Mouse (Mus musculus) lung, embryonic 14.5 days (tissue): ENCODE results near the gene Zfp961. TPM values are rescaled to one million over a fixed set of nuclear protein-coding genes. Genes with fewer than 3 reads are reported as not detected.
"Not testable (repeated sequence)": the region's sequence is repeated elsewhere in the genome, so short reads cannot be mapped to it uniquely, and the experiment has no call there.

ENCODE experiments used
- ATAC-seq: fragments of 200-750 bp; cut with Nextera tagmentation; 2 replicates; pipeline ENCODE4 v1.8.0; 2017; ENCODE audit warnings: mild to moderate bottlenecking, moderate TSS enrichment, moderate library complexity; ENCODE audit not compliant: insufficient read depth
- DNase-seq: peaks from one replicate; pipeline ENCODE4 v3.0.0-alpha.2; 2015
- H3K27ac ChIP-seq: fragments of 300-500 bp; sonication (generic); 2 replicates; pipeline ENCODE4 v1.5.1; 2014; ENCODE audit warnings: low read depth, mild to moderate bottlenecking, moderate library complexity
- H3K27me3 ChIP-seq: fragments of 300-500 bp; sonication (generic); 2 replicates; pipeline ENCODE4 v1.6.1; 2014; ENCODE audit warnings: low read length, control low read depth; ENCODE audit not compliant: insufficient read depth
- H3K36me3 ChIP-seq: fragments of 300-500 bp; sonication (generic); 2 replicates; pipeline ENCODE4 v1.6.1; 2014; ENCODE audit warnings: control low read depth; ENCODE audit not compliant: insufficient read depth
- H3K4me1 ChIP-seq: fragments of 300-500 bp; sonication (generic); 2 replicates; pipeline ENCODE4 v1.6.1; 2014; ENCODE audit warnings: antibody characterized with exemption, control low read depth; ENCODE audit not compliant: insufficient read depth
- H3K4me2 ChIP-seq: fragments of 300-500 bp; sonication (generic); 2 replicates; pipeline ENCODE4 v1.6.1; 2014; ENCODE audit warnings: mild to moderate bottlenecking
- H3K4me3 ChIP-seq: fragments of 300-500 bp; sonication (generic); 2 replicates; pipeline ENCODE4 v1.5.1; 2014; ENCODE audit warnings: low read depth, low read length
- H3K9ac ChIP-seq: fragments of 300-500 bp; sonication (generic); 2 replicates; pipeline ENCODE4 v1.6.1; 2014
- H3K9me3 ChIP-seq: fragments of 300-500 bp; sonication (generic); 2 replicates; pipeline ENCODE4 v1.6.1; 2016; ENCODE audit warnings: low read depth, low read length, control low read depth
- CTCF ChIP-seq: IDR thresholded peaks from 2 replicates; pipeline ENCODE4 v1.5.1; 2016; ENCODE audit warnings: antibody characterized with exemption, low read depth
- WGBS: fragments of 180-500 bp; shearing (Covaris S2); extraction: QIAGEN DNeasy Blood & Tissue Kit; methylation state at CpG from one replicate; pipeline ENCODE4 v1.1.7; 2014; 5-methylcytosine and 5-hydroxymethylcytosine counted together
- polyA plus RNA-seq: library from polyadenylated mRNA; unstranded; fragments of >200 nt; fragmentation: Nextera tagmentation; extraction: Ambion mirVana; gene quantifications from 2 replicates; pipeline ENCODE4 v1.2.1, GENCODE M21; 2014

Gene Zfp961
- 25.7 and 26.2 TPM in 2 replicates for polyA plus RNA-seq

- H3K4me2 ChIP-seq: peak within 1 kb of the TSS; percentile 57
- ATAC-seq (peak; percentile 100), DNase-seq (peak; percentile 100)
- peak within 1 kb of the TSS; percentile 86 for H3K27ac ChIP-seq
- H3K9me3 ChIP-seq: peaks cover 8% of the 10 kb centered on the region
- H3K27me3 ChIP-seq: no peaks in the 10 kb centered on the region
- TF ChIP-seq CTCF: no peak
- peaks cover 4% of the 10 kb centered on the region; the same call in 1 of the 2 replicates for H3K4me1 ChIP-seq
- peak within 1 kb of the TSS; percentile 78 for H3K9ac ChIP-seq
- H3K36me3 ChIP-seq: no peaks in the 10 kb centered on the region
- WGBS: 4% methylated on average over 34 of the region's 34 CpGs
- H3K4me3 ChIP-seq: peak within 1 kb of the TSS; percentile 73
Measured at GRCm38 (mm10) chr8:71950482-71951221, at the start of gene Zfp961. Gene Zfp961, plus strand, starts transcription at chr8:71951038.

- not testable (repeated sequence) for DNase-seq, H3K36me3 ChIP-seq, H3K9ac ChIP-seq, H3K27ac ChIP-seq, ATAC-seq, H3K4me3 ChIP-seq, H3K4me1 ChIP-seq, H3K9me3 ChIP-seq, H3K27me3 ChIP-seq, H3K4me2 ChIP-seq
- 65% methylated on average over 1 of the region's 1 CpGs for WGBS
Measured at GRCm38 (mm10) chr8:71903084-71903483, 47.8 kb upstream of the Zfp961 start.

- H3K4me1 ChIP-seq: no peaks in the 10 kb centered on the region
- no peak overlapping the region for H3K4me2 ChIP-seq
- H3K9me3 ChIP-seq: no peaks in the 10 kb centered on the region
- H3K36me3 ChIP-seq: no peaks in the 10 kb centered on the region
- no peak for TF ChIP-seq CTCF
- H3K4me3 ChIP-seq: no peak overlapping the region
- WGBS: 94% methylated on average over 1 of the region's 1 CpGs
- DNase-seq (no peak), ATAC-seq (no peak)
- no peak overlapping the region for H3K9ac ChIP-seq
- H3K27ac ChIP-seq: no peak overlapping the region
- H3K27me3 ChIP-seq: no peaks in the 10 kb centered on the region
Measured at GRCm38 (mm10) chr8:71906809-71907208, 44.0 kb upstream of the Zfp961 start.

- no peak for TF ChIP-seq CTCF
- Histone ChIP-seq H3K36me3 (no peaks in the 10 kb centered on the region), H3K9me3 (no peaks in the 10 kb centered on the region), H3K4me2 (peak overlapping the region; percentile 73), H3K4me3 (peak overlapping the region; percentile 67), H3K27ac (peak overlapping the region; percentile 97; the same call in 1 of the 2 replicates), H3K9ac (no peak overlapping the region), H3K4me1 (no peaks in the 10 kb centered on the region), H3K27me3 (no peaks in the 10 kb centered on the region)
- DNase-seq (no peak), ATAC-seq (0 out of 2 replicates have a peak, but pooled peaks have one; percentile 5)
- WGBS: 98% methylated on average over 5 of the region's 5 CpGs
Measured at GRCm38 (mm10) chr8:71907798-71908257, 43.0 kb upstream of the Zfp961 start.

GRCm38 (mm10) chr8:71908309-71909261 is 42.3 kb upstream of the Zfp961 start, which contains the start of the genes Zfp882 and Zfp617:
Gene Zfp882, plus strand, starts transcription at chr8:71908608.
Gene Zfp617, plus strand, starts transcription at chr8:71908635.
- ATAC-seq: peak; percentile 96
- 4% methylated on average over 47 of the region's 47 CpGs for WGBS
- peak within 1 kb of the TSS; percentile 67 for H3K4me3 ChIP-seq

GRCm38 (mm10) chr8:71912286-71912685 is 38.6 kb upstream of the Zfp961 start:
- WGBS: 89% methylated on average over 2 of the region's 2 CpGs

More at GRCm38 (mm10) chr8:71908309-71909261, 42.3 kb upstream of the Zfp961 start, which contains the start of the genes Zfp882 and Zfp617:
- peak within 1 kb of the TSS; percentile 93 for H3K9ac ChIP-seq
- peaks cover 3% of the 10 kb centered on the region; the same call in 1 of the 2 replicates for H3K36me3 ChIP-seq
- peak; percentile 74 for TF ChIP-seq CTCF
- peak; percentile 92 for DNase-seq
- no peaks in the 10 kb centered on the region for H3K27me3 ChIP-seq
- peak within 1 kb of the TSS; percentile 73 for H3K4me2 ChIP-seq
- H3K4me1 ChIP-seq: no peaks in the 10 kb centered on the region
- H3K27ac ChIP-seq: peak within 1 kb of the TSS; percentile 97
- H3K9me3 ChIP-seq: no peaks in the 10 kb centered on the region

More at GRCm38 (mm10) chr8:71912286-71912685, 38.6 kb upstream of the Zfp961 start:
- TF ChIP-seq CTCF: no peak
- Histone ChIP-seq H3K9ac (no peak overlapping the region), H3K4me3 (no peak overlapping the region), H3K36me3 (peaks cover 19% of the 10 kb centered on the region; the same call in 1 of the 2 replicates), H3K27ac (no peak overlapping the region), H3K27me3 (no peaks in the 10 kb centered on the region), H3K9me3 (no peaks in the 10 kb centered on the region), H3K4me1 (no peaks in the 10 kb centered on the region), H3K4me2 (no peak overlapping the region)
- no peak for DNase-seq
- no peak for ATAC-seq
